Mouse (Mus musculus): ENCODE results near the gene Eml3. TPM values are rescaled to one million over a fixed set of nuclear protein-coding genes. Genes with fewer than 3 reads are reported as not detected.
"Not testable (repeated sequence)": the region's sequence is repeated elsewhere in the genome, so short reads cannot be mapped to it uniquely, and the experiment has no call there.

Gene Eml3
- polyA plus RNA-seq, 1 experiment from 2014 or later: 24.6 TPM

- TF ChIP-seq EP300 (optimal IDR thresholded peaks at IDR 0.05) (no peak), CTCF (IDR thresholded peaks at IDR 0.05; ENCODE audit: low read depth) (no peak)
- Histone ChIP-seq H3K4me2 (replicated peaks; ENCODE audit: low read depth) (peak overlapping the region; percentile 63), H3K27me3 (ENCODE audit: control insufficient read depth, insufficient read depth, low read length) (no peaks in the 10 kb centered on the region), H3K4me1 (replicated peaks; ENCODE audit: control insufficient read depth, insufficient read depth) (peaks cover 4% of the 10 kb centered on the region; the same call in 1 of the 2 replicates), H3K9me3 (ENCODE audit: control insufficient read depth, low read length) (no peaks in the 10 kb centered on the region), H3K4me3 (ENCODE audit: low read depth, low read length) (peak overlapping the region; percentile 69), H3K9ac (ENCODE audit: low read length) (peak overlapping the region; percentile 78), H3K36me3 (ENCODE audit: control insufficient read depth, insufficient read depth, low read length) (no peaks in the 10 kb centered on the region), H3K27ac (replicated peaks) (peak overlapping the region; percentile 75)
- DNase-seq (ENCODE audit: low spot score) (peak; percentile 19), ATAC-seq (ENCODE audit: low FRiP score, low TSS enrichment) (no peak)
- WGBS: 14% methylated on average over 19 of the region's 19 CpGs
These were observed 41.5 kb upstream of the Eml3 start for GRCm38 (mm10) chr19:8887585-8888463.

DNA sequence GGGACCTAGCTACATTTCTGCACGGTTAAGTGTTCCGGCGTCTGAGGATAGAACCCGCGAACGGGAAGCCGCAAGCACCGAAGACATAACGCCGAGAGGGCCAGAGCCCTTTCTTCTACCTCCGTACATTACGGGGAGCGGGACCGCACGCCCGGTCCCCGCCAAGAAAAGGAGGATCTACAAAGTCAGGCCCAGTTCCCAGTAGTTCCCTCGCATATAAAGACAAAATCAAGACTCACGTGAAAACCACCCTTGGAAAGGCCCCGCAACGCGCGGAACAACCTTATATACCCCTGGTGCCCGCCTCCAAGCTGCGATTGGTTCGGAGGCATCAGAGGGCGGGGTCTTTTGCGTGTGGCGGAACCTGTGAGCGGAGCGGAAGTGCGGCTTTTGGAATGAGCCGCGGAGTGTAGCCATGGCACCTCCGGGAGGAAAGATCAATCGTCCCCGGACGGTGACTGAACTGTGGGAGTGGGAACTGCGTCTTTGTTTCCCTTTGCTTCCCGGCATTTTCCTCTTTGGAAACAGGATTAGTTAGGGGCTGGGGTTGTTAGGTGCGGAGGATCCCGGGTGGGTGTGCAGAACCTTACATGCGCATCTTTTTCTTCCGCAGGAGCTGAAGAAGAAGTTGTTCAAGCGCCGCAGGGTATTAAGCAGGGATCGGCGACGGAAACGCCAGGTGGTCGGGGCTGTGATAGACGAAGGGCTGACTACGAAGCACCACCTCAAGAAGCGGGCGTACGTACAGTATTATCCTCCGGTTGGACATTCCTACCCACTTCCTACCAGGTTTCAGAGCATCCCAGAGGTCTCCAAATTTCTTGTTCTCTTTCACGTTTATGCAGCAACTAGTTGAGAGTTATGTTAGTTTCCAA lies 40.6 kb upstream of the Eml3 start, which contains the start of the genes 1810009A15Rik and Gm49416:
Gene 1810009A15Rik (plus strand): TSS at position 343 of the 875 bp plus-strand sequence.
Gene Gm49416 (plus strand): TSS at position 416 of the 875 bp plus-strand sequence.
- Histone ChIP-seq H3K4me2 (replicated peaks; ENCODE audit: low read depth) (peak within 1 kb of the TSS; percentile 63), H3K36me3 (ENCODE audit: control insufficient read depth, insufficient read depth, low read length) (no peaks in the 10 kb centered on the region), H3K9me3 (ENCODE audit: control insufficient read depth, low read length) (no peaks in the 10 kb centered on the region), H3K4me3 (ENCODE audit: low read depth, low read length) (peak within 1 kb of the TSS; percentile 69), H3K9ac (ENCODE audit: low read length) (peak within 1 kb of the TSS; percentile 78), H3K27ac (replicated peaks) (peak within 1 kb of the TSS; percentile 85), H3K27me3 (ENCODE audit: control insufficient read depth, insufficient read depth, low read length) (no peaks in the 10 kb centered on the region), H3K4me1 (replicated peaks; ENCODE audit: control insufficient read depth, insufficient read depth) (peaks cover 4% of the 10 kb centered on the region; the same call in 1 of the 2 replicates)
- no peak for TF ChIP-seq CTCF (IDR thresholded peaks at IDR 0.05; ENCODE audit: low read depth)
- TF ChIP-seq EP300 (optimal IDR thresholded peaks at IDR 0.05): no peak
- peak; percentile 94 for ATAC-seq (ENCODE audit: low FRiP score, low TSS enrichment)
- DNase-seq (ENCODE audit: low spot score): peak; percentile 97
- WGBS: under 1% methylated on average over 58 of the region's 58 CpGs

- no peak for TF ChIP-seq CTCF (IDR thresholded peaks at IDR 0.05; ENCODE audit: low read depth)
- TF ChIP-seq EP300 (optimal IDR thresholded peaks at IDR 0.05): no peak
- WGBS: 1% methylated on average over 51 of the region's 54 CpGs
- peaks cover 4% of the 10 kb centered on the region; the same call in 1 of the 2 replicates for H3K36me3 ChIP-seq (ENCODE audit: control insufficient read depth, insufficient read depth, low read length)
- 0 out of 2 replicates have a peak, but pooled peaks cover 3% of the 10 kb centered on the region for H3K4me1 ChIP-seq (replicated peaks; ENCODE audit: control insufficient read depth, insufficient read depth)
- no peaks in the 10 kb centered on the region for H3K9me3 ChIP-seq (ENCODE audit: control insufficient read depth, low read length)
- H3K9ac ChIP-seq (ENCODE audit: low read length): peak within 1 kb of the TSS; percentile 91
- peak within 1 kb of the TSS; percentile 92 for H3K27ac ChIP-seq (replicated peaks)
- peak within 1 kb of the TSS; percentile 87 for H3K4me2 ChIP-seq (replicated peaks; ENCODE audit: low read depth)
- ATAC-seq (ENCODE audit: low FRiP score, low TSS enrichment): peak; percentile 56
- peak within 1 kb of the TSS; percentile 88 for H3K4me3 ChIP-seq (ENCODE audit: low read depth, low read length)
- H3K27me3 ChIP-seq (ENCODE audit: control insufficient read depth, insufficient read depth, low read length): no peaks in the 10 kb centered on the region
- peak; percentile 88 for DNase-seq (ENCODE audit: low spot score)
These were observed 36.3 kb upstream of the Eml3 start, which contains the start of gene Ints5 for GRCm38 (mm10) chr19:8892829-8893766. Gene Ints5 (plus strand): TSS chr19:8893005.

DNA sequence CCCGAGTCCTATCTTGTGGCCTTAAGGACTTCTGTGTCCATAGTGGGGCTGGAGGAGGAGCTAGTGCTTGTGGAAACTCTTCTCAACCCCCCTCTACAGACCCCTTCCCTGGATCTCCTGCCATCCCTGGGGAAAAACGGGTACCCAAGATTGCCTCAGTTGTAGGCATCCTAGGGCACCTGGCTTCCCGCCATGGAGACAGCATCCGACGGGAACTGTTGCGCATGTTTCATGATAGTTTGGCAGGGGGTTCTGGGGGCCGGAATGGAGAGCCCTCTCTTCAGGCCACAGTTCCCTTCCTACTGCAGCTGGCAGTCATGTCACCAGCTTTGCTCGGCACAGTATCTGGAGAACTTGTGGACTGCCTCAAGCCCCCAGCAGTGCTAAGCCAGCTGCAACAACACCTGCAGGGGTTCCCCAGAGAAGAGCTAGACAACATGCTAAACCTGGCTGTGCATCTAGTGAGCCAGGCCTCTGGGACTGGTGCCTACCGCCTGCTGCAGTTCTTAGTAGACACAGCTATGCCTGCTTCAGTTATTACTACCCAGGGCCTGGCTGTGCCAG lies 33.9 kb upstream of the Eml3 start:
- Histone ChIP-seq H3K36me3 (ENCODE audit: control insufficient read depth, insufficient read depth, low read length) (peaks cover 4% of the 10 kb centered on the region; the same call in 1 of the 2 replicates), H3K4me2 (replicated peaks; ENCODE audit: low read depth) (no peak overlapping the region), H3K9me3 (ENCODE audit: control insufficient read depth, low read length) (no peaks in the 10 kb centered on the region), H3K4me3 (ENCODE audit: low read depth, low read length) (no peak overlapping the region), H3K4me1 (replicated peaks; ENCODE audit: control insufficient read depth, insufficient read depth) (0 out of 2 replicates have a peak, but pooled peaks cover 3% of the 10 kb centered on the region), H3K27ac (replicated peaks) (no peak overlapping the region), H3K27me3 (ENCODE audit: control insufficient read depth, insufficient read depth, low read length) (no peaks in the 10 kb centered on the region), H3K9ac (ENCODE audit: low read length) (no peak overlapping the region)
- no peak for DNase-seq (ENCODE audit: low spot score)
- WGBS: 88% methylated on average over 9 of the region's 9 CpGs
- TF ChIP-seq CTCF (IDR thresholded peaks at IDR 0.05; ENCODE audit: low read depth) (no peak), EP300 (optimal IDR thresholded peaks at IDR 0.05) (no peak)
- ATAC-seq (ENCODE audit: low FRiP score, low TSS enrichment): no peak

DNA sequence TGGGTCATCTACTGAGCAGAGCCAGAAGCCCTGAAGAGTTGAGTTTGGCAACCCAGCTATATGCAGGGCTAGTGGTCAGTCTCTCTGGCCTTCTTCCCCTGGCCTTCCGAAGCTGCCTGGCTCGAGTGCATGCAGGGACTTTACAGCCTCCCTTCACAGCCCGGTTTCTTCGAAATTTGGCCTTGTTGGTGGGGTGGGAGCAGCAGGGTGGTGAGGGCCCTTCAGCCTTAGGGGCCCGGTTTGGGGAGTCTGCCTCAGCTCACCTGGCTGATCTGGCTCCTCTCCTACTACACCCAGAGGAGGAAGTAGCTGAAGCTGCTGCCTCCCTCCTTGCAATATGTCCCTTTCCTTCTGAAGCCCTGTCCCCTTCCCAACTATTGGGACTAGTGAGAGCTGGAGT lies 33.1 kb upstream of the Eml3 start:
- H3K27ac ChIP-seq (replicated peaks): not testable (repeated sequence)

DNA sequence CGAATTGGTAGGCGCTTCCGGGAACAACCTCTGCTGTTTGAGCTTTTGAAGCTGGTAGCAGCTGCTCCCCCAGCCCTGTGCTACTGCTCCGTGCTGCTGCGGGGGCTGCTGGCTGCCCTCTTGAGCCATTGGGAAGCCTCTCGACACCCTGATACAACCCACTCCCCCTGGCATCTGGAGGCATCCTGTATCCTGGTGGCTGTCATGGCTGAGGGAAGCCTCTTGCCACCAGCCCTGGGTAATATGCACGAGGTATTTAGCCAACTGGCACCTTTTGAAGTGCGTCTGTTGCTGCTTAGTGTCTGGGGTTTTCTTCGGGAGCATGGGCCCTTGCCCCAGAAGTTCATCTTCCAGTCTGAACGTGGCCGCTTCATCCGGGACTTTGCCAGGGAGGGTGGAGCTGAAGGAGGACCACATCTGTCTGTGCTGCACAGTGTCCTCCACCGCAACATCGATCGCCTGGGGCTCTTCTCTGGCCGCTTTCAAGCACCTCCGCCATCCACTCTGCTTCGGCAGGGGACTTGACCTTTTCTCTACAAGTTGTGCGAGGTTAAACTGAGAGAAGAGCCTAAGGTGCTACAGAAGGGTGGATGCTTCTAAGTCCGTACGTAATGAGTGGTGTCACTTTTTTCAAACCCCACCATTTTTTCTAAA lies 32.0 kb upstream of the Eml3 start:
- DNase-seq (ENCODE audit: low spot score) (peak; percentile 53), ATAC-seq (ENCODE audit: low FRiP score, low TSS enrichment) (peak; percentile 60)
- H3K9ac ChIP-seq (ENCODE audit: low read length): peak overlapping the region; percentile 60
- H3K27ac ChIP-seq (replicated peaks): peak overlapping the region; percentile 89
- H3K4me1 ChIP-seq (replicated peaks; ENCODE audit: control insufficient read depth, insufficient read depth); H3K9me3 ChIP-seq (ENCODE audit: control insufficient read depth, low read length); H3K27me3 ChIP-seq (ENCODE audit: control insufficient read depth, insufficient read depth, low read length); H3K36me3 ChIP-seq (ENCODE audit: control insufficient read depth, insufficient read depth, low read length): not testable (repeated sequence)
- peak overlapping the region; percentile 58 for H3K4me2 ChIP-seq (replicated peaks; ENCODE audit: low read depth)
- peak overlapping the region; percentile 82 for H3K4me3 ChIP-seq (ENCODE audit: low read depth, low read length)
- WGBS: 18% methylated on average over 21 of the region's 21 CpGs

More for the DNA sequence above, 33.1 kb upstream of the Eml3 start:
- H3K9me3 ChIP-seq (ENCODE audit: control insufficient read depth, low read length); DNase-seq (ENCODE audit: low spot score); H3K9ac ChIP-seq (ENCODE audit: low read length); ATAC-seq (ENCODE audit: low FRiP score, low TSS enrichment); H3K4me1 ChIP-seq (replicated peaks; ENCODE audit: control insufficient read depth, insufficient read depth); H3K36me3 ChIP-seq (ENCODE audit: control insufficient read depth, insufficient read depth, low read length); H3K27me3 ChIP-seq (ENCODE audit: control insufficient read depth, insufficient read depth, low read length); H3K4me2 ChIP-seq (replicated peaks; ENCODE audit: low read depth); H3K4me3 ChIP-seq (ENCODE audit: low read depth, low read length): not testable (repeated sequence)
- 80% methylated on average over 5 of the region's 5 CpGs for WGBS

Data from stomach, postnatal 0 days (tissue).